Mouse (Mus musculus) layer of hippocampus, postnatal 14 days (tissue): Measurements from ENCODE around the gene Patz1. TPM values are rescaled to one million over a fixed set of nuclear protein-coding genes. Genes with fewer than 3 reads are reported as not detected.
A peak's percentile ranks its signal among the peaks of the same experiment; 100 is the strongest.

Experiments
- DNase-seq, 2 experiments: peaks; one replicate each; pipeline ENCODE4 v3.0.0; 2021 to 2022; ENCODE audit warnings: low spot score in 2 of 2, mixed read lengths in 1 of 2
- total RNA-seq, 2 experiments: library from RNA; stranded (reverse); gene quantifications; 2 replicates each; pipeline ENCODE4 v1.2.3; 2021

Gene Patz1
- total RNA-seq, 2 experiments from 2014 or later = 50.3 to 50.4 TPM

DNA sequence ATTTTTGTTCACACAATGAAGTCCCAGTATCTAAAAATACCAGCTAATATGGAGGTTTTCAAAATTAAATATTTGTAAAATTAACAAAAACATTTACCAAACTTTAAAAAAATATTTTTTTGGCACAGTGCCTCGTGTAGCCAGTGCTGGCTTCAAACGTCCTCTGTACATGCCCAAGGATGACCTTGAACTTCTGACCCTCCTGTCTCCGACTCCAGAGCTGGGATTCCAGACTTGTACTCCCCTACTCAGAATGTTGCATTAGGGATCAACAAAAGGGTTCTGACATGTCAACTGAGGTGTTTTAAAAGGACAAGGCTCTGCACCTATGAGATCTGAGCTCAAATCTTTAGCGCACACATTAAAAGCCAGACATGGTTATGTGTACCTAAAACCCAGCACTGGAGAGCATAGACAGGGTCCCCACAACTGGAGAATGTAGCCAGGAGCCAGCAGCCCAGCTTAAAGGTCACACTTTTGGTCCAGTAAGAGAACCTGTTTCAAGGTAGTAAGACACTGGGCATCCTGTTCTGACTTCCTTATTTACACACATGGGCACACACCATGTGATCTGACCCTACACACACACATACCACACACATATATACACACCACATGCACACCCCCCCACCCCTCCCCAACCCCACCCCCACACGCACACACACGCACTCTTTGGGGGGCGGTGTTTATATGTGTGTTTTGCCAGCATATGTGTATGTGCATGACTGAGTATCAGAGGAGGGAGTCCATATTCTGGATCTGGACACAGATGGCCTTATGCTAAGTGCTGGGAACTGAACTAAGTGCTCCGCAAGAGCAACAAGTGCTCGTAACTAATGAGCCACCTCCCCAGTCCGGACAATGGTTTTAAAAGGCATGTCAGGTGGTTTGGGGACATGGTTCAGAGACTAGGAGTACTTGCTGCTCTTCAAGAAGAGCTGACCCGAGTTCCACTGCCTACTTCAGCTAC lies 40.4 kb downstream of the Patz1 start:
- DNase-seq = no peak

DNA sequence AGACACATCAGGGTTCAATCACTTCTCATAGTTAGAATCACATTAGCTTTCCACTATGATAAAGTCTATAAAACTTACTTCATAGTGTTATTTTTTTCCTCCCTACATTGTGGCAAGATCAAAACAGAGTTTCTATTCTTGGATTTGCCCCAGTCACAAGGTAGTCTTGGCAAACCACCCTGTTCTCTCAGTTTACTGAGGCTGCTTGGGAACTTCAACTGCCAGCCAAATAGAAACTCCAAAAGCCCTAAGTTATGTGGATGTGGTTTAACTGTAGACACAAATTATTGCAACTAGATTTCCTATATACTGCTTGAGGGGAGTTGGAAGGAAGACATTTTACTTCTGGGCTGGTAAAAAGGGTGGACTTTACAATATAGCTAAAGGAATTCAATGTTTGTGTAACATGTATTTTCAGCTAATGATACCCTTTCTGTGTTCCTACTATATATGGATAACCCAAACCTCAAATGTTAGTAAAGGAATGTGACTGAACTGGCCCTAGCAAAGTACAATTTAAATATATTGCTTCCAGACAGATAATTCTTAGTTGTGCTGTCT lies 41.3 kb downstream of the Patz1 start, which contains the start of gene Pik3ip1:
Gene Pik3ip1, plus strand, starts transcription at position 511 of the 561 bp plus-strand sequence.
- peak in 1 of 2 experiments; percentile 57 for DNase-seq

DNA sequence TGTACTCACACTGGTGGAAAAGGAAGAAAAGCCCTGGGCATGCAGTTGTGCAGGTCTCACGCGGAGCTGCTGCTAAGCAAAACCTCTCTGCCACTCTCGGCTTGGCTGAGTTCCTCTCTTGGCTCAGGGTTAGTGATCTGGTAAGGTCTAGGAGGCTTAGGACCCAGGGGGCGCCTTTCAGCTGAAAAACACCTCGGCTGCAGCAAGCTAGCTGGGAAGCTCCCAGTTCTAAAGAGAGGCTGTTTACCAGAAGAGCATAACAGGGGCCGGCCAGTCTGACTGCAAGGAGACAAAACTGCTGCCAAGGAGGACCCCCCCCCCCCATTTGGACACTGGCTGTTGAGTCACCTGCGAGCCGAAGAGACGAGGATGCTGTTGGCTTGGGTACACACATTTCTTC lies 41.9 kb downstream of the Patz1 start:
- peak; percentile 85 to 94 for DNase-seq

DNA sequence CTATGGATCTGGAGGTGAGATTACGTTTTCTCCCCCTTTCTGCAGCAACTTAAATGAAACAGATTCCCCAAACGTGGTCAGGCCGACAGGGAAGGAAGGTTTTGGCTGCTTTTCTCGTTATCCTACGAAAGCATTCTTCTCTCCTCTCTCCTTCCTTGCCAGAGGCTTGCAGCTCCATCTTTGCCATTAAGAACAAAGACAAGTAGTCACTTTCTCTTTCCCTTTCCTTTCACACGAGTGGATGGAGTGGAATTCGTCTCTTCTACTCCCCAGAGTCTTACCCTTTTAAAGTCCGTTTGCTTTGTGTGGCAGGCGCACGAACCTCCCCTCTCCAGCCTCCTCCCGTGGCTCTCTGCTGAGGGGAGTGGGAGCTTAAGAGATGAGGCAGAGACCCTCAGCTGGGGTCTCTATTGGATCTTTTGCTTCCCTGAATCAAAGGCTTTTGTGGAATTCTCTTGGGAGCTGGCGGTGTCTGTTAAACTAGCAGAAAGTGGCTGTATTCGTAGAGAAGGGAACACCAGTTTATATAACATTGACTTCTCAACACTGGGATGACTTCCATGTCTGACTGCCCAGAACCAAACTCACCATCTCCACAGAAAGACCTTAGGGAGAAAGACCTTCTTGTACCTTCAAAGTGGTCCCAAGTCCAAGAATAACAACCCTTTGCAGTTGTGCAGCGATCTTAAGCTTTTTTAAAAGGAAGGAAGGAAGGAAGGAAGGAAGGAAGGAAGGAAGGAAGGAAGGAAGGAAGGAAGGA lies 42.5 kb downstream of the Patz1 start:
- no peak for DNase-seq

DNA sequence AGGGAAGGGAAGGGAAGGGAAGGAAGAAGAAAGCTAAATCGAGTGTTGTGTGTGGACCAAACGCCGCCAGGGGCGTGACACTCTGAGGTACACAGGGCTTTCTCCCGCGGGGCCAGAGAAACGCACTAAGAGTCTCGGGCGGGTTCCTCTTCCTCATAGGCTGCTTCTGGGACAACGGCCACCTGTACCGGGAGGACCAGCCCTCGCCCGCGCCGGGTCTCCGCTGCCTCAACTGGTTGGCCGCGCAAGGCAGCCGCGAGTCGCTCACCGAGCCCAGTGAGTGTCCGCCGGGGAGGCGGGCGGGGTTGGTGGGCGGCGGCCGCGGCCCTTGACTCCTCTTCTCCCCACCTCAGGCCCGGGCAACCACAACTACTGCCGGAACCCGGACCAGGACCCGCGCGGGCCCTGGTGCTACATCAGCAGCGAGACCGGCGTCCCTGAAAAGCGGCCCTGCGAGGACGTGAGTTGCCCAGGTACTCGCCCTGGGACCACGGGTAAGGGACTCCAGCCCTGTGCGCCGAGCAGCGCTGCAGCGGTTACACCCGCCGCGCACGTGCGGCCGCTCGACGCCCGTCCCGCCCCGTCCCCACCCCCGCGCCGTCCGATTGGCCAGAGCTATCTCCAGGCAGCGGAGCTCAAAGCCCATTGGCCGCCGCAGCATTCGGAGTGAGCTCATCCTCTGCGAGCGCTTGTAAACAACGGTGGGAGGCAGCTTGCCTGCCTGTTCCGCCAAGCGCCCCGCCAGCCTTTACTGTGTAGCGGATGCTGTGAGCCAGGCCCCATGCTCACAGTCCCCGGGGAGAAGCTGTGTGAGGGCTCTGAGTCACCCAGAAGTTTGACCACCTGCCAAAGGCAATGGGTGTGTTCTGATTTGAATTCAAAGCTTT lies 43.3 kb downstream of the Patz1 start:
- DNase-seq = peak; percentile 88 to 95

DNA sequence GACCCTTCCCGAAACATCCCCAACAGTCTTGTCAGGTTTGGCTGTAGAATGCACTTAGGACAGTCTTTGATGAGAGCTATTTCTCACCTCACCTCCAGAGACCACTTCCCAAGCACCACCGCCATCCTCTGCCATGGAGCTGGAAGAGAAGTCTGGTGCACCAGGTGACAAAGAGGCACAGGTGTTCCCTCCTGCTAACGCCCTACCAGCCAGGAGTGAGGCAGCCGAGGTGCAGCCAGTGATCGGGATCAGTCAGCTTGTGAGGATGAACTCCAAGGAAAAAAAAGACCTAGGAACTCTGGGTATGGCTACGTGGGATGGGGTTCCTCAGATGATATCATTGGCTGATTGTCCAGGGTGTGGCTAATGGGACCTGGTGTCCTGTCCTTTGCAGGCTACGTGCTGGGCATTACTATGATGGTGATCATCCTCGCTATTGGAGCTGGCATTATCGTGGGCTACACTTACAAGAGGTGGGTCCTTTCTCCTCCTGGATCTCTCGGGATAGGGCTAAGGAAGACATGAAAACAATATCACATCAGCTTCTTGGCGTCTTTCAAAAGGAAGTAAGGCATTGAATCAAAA lies 44.5 kb downstream of the Patz1 start:
- no peak for DNase-seq

DNA sequence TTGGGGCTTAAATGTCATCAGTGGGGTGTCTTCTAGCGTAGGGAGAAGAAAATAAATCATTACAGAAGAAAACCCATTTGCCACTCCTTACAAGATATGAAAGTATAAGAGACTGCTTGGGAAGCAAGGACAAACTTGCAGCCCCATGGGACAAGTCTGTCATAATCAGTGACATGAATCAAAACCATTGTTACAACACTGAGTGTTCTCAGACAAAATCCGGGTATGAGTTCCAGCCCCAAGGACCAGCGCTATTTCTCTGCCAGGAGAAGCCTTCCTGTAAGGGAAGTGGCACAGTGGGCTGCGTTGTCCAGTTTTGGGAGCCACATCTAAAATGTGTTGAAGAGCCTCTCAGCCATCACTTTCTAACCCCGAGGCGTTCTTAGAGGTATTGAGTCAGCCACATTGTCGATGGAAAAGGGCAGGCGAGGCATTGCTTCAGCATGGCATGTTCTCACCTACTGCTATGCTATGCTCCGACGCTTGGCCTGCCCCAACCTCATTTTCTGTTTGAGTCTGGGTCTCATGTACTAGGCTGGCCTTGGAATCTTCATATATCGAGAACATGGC lies 45.6 kb downstream of the Patz1 start:
- DNase-seq = no peak

DNA sequence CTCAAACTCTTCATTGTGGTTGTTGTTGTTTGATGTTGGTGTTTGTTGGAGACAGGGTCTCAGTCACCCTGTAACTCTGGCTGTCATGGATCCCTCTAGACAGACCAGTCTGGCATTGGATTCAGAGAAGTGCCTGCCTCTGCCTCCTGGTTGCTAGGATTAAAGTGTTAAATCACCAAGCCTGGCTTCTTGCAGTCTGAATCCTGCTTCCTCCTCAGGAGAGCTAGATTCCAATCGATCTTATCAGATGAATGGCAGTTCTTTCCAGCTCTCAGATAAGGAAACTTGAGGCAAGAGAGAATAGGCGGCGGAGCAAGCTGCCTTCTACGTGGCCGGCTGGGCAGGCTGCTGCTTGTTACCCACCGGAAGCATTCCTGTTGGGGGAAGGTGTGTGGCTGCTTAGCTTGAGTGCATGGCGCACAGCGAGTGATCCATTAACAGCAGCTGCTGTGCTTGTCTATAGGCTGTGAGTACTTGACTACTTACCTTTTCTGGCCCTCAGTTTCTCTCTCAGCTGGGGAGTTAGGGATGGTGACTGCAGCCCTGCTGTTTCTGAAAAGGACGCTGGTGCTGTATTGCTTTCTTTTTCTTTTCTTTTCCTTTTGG lies 46.1 kb downstream of the Patz1 start:
- no peak for DNase-seq

DNA sequence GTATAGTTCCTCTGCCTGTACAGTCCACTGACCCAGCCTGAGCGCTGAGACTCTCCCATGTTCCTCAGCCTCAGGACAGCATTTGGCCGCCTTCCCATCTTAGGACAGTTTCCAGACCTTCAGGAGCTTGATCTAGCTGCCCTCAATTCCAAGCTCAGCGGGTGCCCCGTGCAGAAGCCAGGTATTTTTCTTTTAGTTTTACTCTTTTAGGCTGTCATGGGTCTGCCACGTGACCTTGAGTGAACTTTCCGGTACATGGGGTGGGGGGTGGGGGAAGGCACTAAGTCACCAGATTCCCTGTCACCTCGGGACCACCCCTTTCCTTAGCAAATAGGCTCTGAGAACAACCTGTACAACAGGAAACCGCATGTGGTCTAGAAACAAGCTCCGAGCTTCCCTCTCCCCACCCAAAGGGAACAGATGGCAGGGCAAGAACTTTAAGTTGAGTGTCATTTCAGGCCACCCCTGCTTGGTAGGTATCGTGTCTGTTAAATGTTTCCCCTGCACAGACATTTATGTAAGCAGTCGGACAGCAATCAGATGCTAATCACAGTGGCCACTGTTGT lies 47.1 kb downstream of the Patz1 start:
- no peak for DNase-seq

DNA sequence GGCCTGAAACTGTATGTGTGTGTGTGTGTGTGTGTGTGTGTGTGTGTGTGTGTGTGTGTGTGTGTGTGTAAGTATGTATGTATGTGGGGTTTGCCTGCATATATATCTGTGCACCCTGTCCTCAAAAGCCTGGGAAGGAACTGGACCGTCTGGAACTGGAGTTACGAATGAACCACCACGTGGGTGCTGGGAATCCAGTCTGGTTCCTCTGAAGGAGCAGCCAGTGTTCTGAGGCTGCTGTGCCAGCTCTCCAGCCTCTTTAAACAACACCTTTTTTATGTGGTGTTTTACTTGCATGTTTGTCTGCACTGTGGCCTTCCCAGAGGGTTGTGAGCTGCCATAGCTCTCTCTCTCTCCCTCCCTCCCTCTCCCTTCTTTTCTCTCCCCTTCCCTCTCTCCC lies 47.9 kb downstream of the Patz1 start:
- DNase-seq = no peak

DNA sequence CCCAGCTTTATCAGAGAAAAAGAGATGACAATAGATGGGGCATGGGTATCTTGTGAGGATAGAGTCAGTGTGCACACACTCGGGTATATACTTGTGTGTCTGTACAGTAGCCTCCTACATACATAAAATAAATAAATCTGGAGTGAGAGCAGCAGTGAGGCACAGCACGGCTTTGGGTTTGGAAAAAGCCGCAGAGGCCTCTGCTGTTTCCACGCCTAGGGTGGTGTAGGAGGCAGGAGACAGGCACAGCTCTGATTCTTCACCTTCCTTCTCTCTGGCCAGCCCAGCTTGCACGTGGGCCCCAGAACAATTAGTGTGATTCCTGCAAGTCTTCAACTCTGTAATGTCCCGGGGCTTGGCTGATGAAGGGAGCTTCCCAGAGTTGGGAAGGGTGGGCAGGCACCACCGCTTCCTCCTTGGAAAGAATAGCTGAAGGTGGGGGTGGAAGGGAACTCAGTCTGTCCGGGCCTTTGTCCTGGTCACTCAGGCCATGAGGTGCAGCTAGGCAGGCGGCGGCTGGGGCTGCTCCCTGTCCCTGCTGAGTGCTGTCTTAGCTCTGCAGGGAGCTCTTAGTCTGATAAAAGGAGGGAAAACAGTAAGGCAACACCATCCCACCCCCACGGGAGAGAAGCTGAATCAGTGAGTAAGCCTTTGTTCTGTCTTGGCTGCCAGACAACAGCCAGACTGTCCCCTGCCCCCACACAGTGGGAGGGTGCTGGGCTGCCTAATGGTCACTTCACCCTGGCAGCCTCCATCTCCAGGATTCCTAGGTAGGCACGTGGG lies 48.7 kb downstream of the Patz1 start:
- peak; percentile 59 to 68 for DNase-seq

DNA sequence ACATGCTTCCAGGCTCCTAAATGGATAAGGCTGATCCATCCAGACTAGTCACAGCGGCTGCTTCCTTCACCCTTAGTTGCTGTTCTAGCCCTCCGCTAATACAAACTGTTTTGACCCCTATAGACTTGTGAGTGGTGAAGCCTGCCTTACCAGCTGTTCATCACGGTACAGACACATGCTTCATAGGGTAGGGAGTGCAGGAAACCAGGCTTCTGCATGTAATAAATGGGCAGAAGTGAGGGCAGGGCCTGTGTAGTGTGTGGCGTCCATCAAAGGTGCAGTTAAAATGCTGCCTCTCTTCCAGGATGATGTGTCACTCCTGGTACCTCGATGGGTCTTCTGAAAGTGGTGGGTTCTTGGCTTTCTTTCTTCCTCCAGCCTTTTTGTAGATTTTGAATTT lies 49.3 kb downstream of the Patz1 start:
- no peak for DNase-seq

DNA sequence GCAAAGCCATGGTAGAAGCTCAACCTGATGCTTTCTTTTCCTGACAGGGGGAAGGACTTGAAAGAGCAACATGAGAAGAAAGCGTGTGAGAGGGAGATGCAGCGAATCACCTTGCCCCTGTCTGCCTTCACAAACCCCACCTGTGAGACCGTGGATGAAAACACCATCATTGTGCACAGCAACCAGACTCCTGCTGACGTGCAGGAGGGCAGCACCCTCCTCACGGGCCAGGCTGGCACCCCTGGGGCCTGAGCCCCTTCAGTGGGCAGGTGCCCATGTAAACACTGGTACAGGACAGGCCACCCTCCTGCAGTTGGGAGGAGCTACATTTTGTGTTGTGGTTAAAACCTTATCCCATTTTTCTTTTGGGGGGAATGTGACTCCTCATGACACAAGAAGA lies 52.8 kb downstream of the Patz1 start:
- no peak for DNase-seq

DNA sequence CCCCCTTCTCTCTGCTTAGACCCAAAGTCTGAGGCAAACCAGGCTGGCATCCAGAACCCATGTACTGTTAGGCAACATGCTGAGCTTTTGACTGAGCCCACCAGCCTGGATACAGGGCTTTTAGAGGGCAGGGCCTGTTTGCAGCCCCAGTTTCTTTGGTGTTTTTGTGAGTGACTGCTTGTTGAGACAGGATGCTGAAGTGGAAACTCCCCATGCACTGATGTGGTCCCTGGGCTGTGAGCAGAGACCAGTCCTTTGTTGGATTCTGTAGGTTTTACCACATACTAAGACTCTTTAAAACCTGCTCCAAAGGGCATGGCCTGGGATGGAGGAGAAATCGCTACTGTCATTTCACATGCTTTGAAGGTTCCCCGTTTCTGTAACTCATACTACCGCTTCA lies 56.2 kb downstream of the Patz1 start:
- no peak for DNase-seq

DNA sequence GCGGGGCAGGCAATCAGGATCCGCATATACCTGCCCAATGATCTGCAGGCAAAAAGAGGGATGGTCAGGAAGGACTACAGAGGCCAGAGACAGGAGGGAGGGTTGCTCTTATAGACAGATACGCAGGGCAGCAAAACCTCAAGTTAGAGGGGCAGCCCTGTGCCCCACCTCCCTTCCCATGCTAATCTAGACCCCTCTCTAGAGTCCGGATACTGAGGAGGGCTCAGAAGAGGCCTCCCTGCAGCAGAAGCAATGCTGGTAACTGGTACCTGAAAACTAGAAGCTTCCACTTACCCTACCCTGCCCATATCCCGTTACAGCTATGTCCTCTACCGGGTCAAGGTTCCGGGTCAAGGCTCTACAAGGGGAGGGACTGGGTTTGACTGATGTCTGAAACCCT lies 57.7 kb downstream of the Patz1 start:
- DNase-seq = no peak

DNA sequence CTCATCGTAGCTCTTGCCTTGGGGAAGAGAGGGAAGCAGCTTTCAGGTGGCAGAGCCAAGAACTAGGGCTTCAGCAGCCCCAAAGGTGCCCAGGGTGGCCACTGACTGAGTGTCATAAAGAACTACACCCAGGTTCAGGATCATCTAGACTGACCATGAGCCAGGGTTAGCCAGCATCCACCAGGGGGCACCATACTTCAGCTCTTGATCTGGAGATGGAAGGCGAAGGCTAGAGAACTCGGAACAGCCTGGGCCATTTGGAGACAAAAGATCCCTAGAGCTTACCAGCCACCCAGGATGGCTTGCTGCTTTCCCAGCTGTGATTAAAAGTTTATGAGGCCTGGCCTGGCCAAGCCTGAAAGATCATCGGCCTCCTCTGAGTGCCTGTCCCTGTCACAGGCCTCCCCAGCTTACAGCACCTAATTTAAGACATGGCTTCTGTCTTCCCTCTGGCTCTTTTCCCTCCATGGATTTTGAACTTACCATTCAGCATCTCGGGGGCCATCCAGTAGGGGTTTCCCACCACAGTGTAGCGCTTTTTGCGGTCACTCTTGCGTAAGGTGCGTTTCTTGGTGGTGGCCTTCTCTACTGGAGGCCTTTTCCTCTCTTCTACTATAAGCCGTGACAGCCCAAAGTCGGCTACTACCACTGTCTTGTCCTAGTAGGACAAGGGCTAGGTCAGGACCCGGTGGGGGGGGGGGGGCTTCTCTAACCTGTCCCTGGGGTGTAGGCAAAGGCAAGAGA lies 58.6 kb downstream of the Patz1 start:
- DNase-seq = peak; percentile 72 to 83

DNA sequence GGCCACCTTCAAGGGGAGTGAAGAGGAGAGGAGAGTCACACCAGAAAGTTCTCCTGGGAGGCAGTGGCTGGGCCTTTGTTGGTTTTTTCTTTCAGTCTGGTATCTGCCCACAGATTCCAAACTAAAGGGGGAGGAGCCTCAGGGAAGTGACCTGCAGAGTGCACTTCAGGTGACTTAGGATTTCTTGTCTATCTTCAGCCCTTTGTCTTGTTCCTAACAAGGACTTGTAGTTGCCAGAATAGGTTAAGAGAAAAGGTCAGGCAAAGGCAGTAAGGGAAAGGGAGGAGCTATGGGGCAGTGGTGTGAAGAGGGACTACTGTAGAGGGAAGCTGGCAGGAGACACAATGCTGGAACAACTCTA lies 59.1 kb downstream of the Patz1 start:
- DNase-seq = no peak
